Mouse (Mus musculus): ENCODE data around the gene 4930558K02Rik.

4930558K02Rik gene

GRCm38 (mm10) chr1:161991846-161992245, 12.4 kb upstream of the 4930558K02Rik start:
- no peak for DNase-seq

- DNase-seq: no peak
These were observed 11.5 kb upstream of the 4930558K02Rik start for GRCm38 (mm10) chr1:161990684-161991578.

- no peak for DNase-seq
These were observed 4.6 kb upstream of the 4930558K02Rik start for GRCm38 (mm10) chr1:161983979-161984566.

- DNase-seq: no peak
These were observed 4.0 kb upstream of the 4930558K02Rik start for GRCm38 (mm10) chr1:161983451-161983850.

GRCm38 (mm10) chr1:161980626-161981298, 1.3 kb upstream of the 4930558K02Rik start:
- DNase-seq: no peak

GRCm38 (mm10) chr1:161980046-161980445, 610 bp upstream of the 4930558K02Rik start:
- DNase-seq: no peak

- no peak for DNase-seq
These were observed 1.2 kb downstream of the 4930558K02Rik start for GRCm38 (mm10) chr1:161978173-161978700.

GRCm38 (mm10) chr1:161977331-161977730, 2.1 kb downstream of the 4930558K02Rik start:
- DNase-seq: no peak

GRCm38 (mm10) chr1:161976255-161977182, 2.9 kb downstream of the 4930558K02Rik start:
- peak; percentile 85 to 86 for DNase-seq

GRCm38 (mm10) chr1:161972233-161972632, 7.2 kb downstream of the 4930558K02Rik start:
- no peak for DNase-seq

GRCm38 (mm10) chr1:161970874-161971273, 8.6 kb downstream of the 4930558K02Rik start:
- no peak for DNase-seq

- peak; percentile 96 to 97 for DNase-seq
These were observed 10.6 kb downstream of the 4930558K02Rik start, which contains the start of gene Pigc for GRCm38 (mm10) chr1:161968589-161969407. Gene Pigc, plus strand, starts transcription at chr1:161969186.

- DNase-seq: no peak
These were observed 11.5 kb downstream of the 4930558K02Rik start for GRCm38 (mm10) chr1:161967936-161968335.

GRCm38 (mm10) chr1:161962465-161963377, 16.7 kb downstream of the 4930558K02Rik start:
- DNase-seq: peak; percentile 51 to 59

- DNase-seq: no peak
These were observed 21.2 kb downstream of the 4930558K02Rik start for GRCm38 (mm10) chr1:161957964-161958950.

GRCm38 (mm10) chr1:161955846-161956245, 23.6 kb downstream of the 4930558K02Rik start:
- DNase-seq: no peak

GRCm38 (mm10) chr1:161952599-161952998, 26.8 kb downstream of the 4930558K02Rik start:
- DNase-seq: no peak

- no peak for DNase-seq
These were observed 28.2 kb downstream of the 4930558K02Rik start for GRCm38 (mm10) chr1:161951009-161951779.
